Mouse (Mus musculus): ENCODE results near the gene Dmwd. TPM values are rescaled to one million over a fixed set of nuclear protein-coding genes. Genes with fewer than 3 reads are reported as not detected.

Dmwd gene
- polyA plus RNA-seq (2021; fragmentation: Nextera tagmentation) = 22.3 and 22.4 TPM in 2 replicates
- long read RNA-seq, experiment 1, partial matches to known transcripts = 24 of 30 reads
- long read RNA-seq, experiment 1, other reads (novel, unspliced or antisense) = 0 of 30 reads
- long read RNA-seq, experiment 2, transcript Dmwd-202 (4 exons, 2,388 nt) = minor isoform, 6 of 38 reads
- long read RNA-seq, experiment 2, transcript Dmwd-201 (5 exons, 2,494 nt) = major isoform, 8 of 38 reads
- long read RNA-seq, experiment 2, partial matches to known transcripts = 22 of 38 reads
- long read RNA-seq, experiment 2, other reads (novel, unspliced or antisense) = 0 of 38 reads

DNA sequence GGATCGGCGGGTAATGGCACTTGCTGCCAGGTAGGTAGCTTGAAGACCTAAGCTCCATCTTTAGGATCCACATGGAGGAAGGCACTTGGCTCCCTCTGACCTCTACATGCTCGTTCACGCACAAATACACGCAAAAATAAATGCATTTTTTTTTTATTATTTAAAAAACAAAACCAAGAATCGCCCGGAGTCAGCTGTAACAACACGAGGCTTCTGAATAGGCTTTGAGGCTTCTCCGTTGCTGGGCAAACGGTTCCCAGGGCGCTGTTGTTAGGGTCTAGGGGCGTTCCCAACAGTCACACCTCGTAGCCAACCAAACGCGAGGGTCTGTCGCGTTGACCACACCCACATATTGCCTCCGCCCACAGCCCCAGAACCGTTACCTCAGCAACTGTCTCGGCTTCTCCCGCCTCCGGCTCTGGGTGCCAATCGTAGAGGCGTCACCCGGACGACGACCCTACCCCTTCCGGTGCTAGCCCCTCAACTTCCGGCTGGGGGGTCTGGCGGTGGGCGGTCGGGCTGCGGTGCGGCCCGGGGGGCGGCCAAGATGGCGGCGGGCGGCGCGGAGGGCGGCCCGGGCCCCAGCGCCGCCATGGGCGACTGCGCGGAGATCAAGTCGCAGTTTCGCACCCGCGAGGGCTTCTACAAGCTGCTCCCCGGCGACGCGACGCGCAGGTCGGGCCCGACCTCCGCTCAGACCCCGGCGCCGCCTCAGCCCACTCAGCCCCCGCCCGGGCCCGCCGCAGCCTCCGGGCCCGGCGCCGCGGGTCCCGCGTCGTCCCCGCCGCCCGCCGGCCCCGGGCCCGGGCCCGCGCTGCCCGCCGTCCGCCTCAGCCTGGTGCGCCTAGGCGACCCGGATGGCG is at the start of gene Dmwd:
Gene Dmwd (plus strand): TSS at position 505 of the 863 bp plus-strand sequence.

GRCm38 (mm10) chr7:19054047-19054776 is 21.8 kb upstream of the Dmwd start, which contains the start of gene Rsph6a:
Gene Rsph6a (plus strand): TSS chr7:19054690.

GRCm38 (mm10) chr7:19083701-19084100 is 7.7 kb downstream of the Dmwd start, which contains the start of gene Dmpk:
Gene Dmpk (plus strand): TSS chr7:19083849.

DNA sequence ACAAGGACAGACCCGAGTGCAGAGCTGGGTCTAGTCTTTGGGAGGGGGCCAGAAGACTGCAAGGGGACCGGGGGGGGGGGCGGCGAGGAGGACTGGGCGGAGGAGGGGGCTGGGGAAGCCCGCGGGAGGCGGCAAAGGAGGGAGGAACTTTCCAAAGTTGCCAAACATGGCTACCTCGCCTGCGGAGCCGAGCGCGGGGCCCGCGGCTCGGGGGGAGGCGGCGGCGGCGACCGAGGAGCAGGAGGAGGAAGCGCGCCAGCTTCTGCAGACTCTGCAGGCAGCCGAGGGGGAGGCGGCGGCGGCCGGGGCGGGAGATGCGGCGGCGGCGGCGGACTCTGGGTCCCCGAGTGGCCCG is 18.4 kb downstream of the Dmwd start, which contains the start of gene Six5:
Gene Six5 (plus strand): TSS at position 124 of the 355 bp plus-strand sequence.

GRCm38 (mm10) chr7:19118028-19118771 is 42.2 kb downstream of the Dmwd start, which contains the start of gene Gm4969:
Gene Gm4969 (minus strand): TSS chr7:19118368.

GRCm38 (mm10) chr7:19119631-19120429 is 43.8 kb downstream of the Dmwd start, which contains the start of gene Fbxo46:
Gene Fbxo46 (plus strand): TSS chr7:19119859.

Small RNA genes lying within 50 kb of the gene (microRNA-seq; reads per million reads assigned to microRNA genes)
- 1.1 reads per million for gene Mir3100

Other genes with a start within 250 kb of the Dmwd start
- gene Mill2, start 236.3 kb upstream of the Dmwd start, polyA plus RNA-seq (2021; fragmentation: Nextera tagmentation) = 0.51 and 0.70 TPM in 2 replicates
- gene Pglyrp1, start 204.9 kb upstream of the Dmwd start, polyA plus RNA-seq (2021; fragmentation: Nextera tagmentation) = 8.7 and 9.9 TPM in 2 replicates
- 12.1 and 13.0 TPM in 2 replicates for gene Ccdc61, start 165.8 kb upstream of the Dmwd start, polyA plus RNA-seq (2021; fragmentation: Nextera tagmentation)
- 3.8 and 4.1 TPM in 2 replicates for gene Nova2, start 150.3 kb upstream of the Dmwd start, polyA plus RNA-seq (2021; fragmentation: Nextera tagmentation)
- not detected in 2 replicates for gene Nanos2, start 88.8 kb upstream of the Dmwd start, polyA plus RNA-seq (2021; fragmentation: Nextera tagmentation)
- 4.8 and 6.6 TPM in 2 replicates for gene Mypop, start 85.0 kb upstream of the Dmwd start, polyA plus RNA-seq (2021; fragmentation: Nextera tagmentation)
- 6.9 and 8.8 TPM in 2 replicates for gene Irf2bp1, start 72.2 kb upstream of the Dmwd start, polyA plus RNA-seq (2021; fragmentation: Nextera tagmentation)
- not detected in 2 replicates for gene Foxa3, start 52.7 kb upstream of the Dmwd start, polyA plus RNA-seq (2021; fragmentation: Nextera tagmentation)
- gene Sympk, start 51.9 kb upstream of the Dmwd start, polyA plus RNA-seq (2021; fragmentation: Nextera tagmentation) = 18.9 and 23.2 TPM in 2 replicates
- gene Rsph6a, start 21.5 kb upstream of the Dmwd start, polyA plus RNA-seq (2021; fragmentation: Nextera tagmentation) = 0.23 and 0.24 TPM in 2 replicates
- gene Dmpk, start 7.6 kb downstream of the Dmwd start, polyA plus RNA-seq (2021; fragmentation: Nextera tagmentation) = 0.72 and 1.8 TPM in 2 replicates
- gene Six5, start 18.4 kb downstream of the Dmwd start, polyA plus RNA-seq (2021; fragmentation: Nextera tagmentation) = 0.28 and 0.30 TPM in 2 replicates
- 0.10 and 0.23 TPM in 2 replicates for gene Gm4969, start 42.1 kb downstream of the Dmwd start, polyA plus RNA-seq (2021; fragmentation: Nextera tagmentation)
- gene Fbxo46, start 43.6 kb downstream of the Dmwd start, polyA plus RNA-seq (2021; fragmentation: Nextera tagmentation) = 7.0 and 8.7 TPM in 2 replicates
- 13.3 and 14.4 TPM in 2 replicates for gene Qpctl, start 73.1 kb downstream of the Dmwd start, polyA plus RNA-seq (2021; fragmentation: Nextera tagmentation)
- 129 and 137 TPM in 2 replicates for gene Snrpd2, start 73.5 kb downstream of the Dmwd start, polyA plus RNA-seq (2021; fragmentation: Nextera tagmentation)
- 0.13 TPM in 1 of 2 replicates, not detected in the other for gene Gipr, start 89.9 kb downstream of the Dmwd start, polyA plus RNA-seq (2021; fragmentation: Nextera tagmentation)
- gene Eml2, start 100.2 kb downstream of the Dmwd start, polyA plus RNA-seq (2021; fragmentation: Nextera tagmentation) = 6.0 and 6.1 TPM in 2 replicates
- gene Gpr4, start 136.3 kb downstream of the Dmwd start, polyA plus RNA-seq (2021; fragmentation: Nextera tagmentation) = 1.5 and 2.0 TPM in 2 replicates
- 34.8 and 38.3 TPM in 2 replicates for gene Opa3, start 152.1 kb downstream of the Dmwd start, polyA plus RNA-seq (2021; fragmentation: Nextera tagmentation)
- 1.1 and 1.2 TPM in 2 replicates for gene Vasp, start 195.6 kb downstream of the Dmwd start, polyA plus RNA-seq (2021; fragmentation: Nextera tagmentation)
- 0.09 and 0.19 TPM in 2 replicates for gene Ppm1n, start 203.8 kb downstream of the Dmwd start, polyA plus RNA-seq (2021; fragmentation: Nextera tagmentation)
- gene Rtn2, start 206.4 kb downstream of the Dmwd start, polyA plus RNA-seq (2021; fragmentation: Nextera tagmentation) = 20.0 and 22.4 TPM in 2 replicates
- 0.60 and 0.80 TPM in 2 replicates for gene Fosb, start 233.8 kb downstream of the Dmwd start, polyA plus RNA-seq (2021; fragmentation: Nextera tagmentation)

Data from layer of hippocampus, adult 6 months (tissue).